Mouse (Mus musculus): ENCODE measurements around the gene Shkbp1.
A peak's percentile ranks its signal among the peaks of the same experiment; 100 is the strongest.

The Shkbp1 gene

GRCm38 (mm10) chr7:27308821-27309549, 46.8 kb downstream of the Shkbp1 start:
- DNase-seq = peak; percentile 38

GRCm38 (mm10) chr7:27307551-27307950, 48.3 kb downstream of the Shkbp1 start:
- DNase-seq = no peak

GRCm38 (mm10) chr7:27306161-27307160, 49.4 kb downstream of the Shkbp1 start:
- DNase-seq = peak; percentile 45

- no peak for DNase-seq
These were observed 50.6 kb downstream of the Shkbp1 start for GRCm38 (mm10) chr7:27305091-27305730.

GRCm38 (mm10) chr7:27302172-27302571, 53.6 kb downstream of the Shkbp1 start:
- DNase-seq = peak; percentile 86

- DNase-seq = no peak
These were observed 55.0 kb downstream of the Shkbp1 start for GRCm38 (mm10) chr7:27300801-27301200.

GRCm38 (mm10) chr7:27300351-27300750, 55.5 kb downstream of the Shkbp1 start:
- DNase-seq = no peak

- no peak for DNase-seq
These were observed 57.0 kb downstream of the Shkbp1 start for GRCm38 (mm10) chr7:27298816-27299215.

GRCm38 (mm10) chr7:27298033-27298610, 57.7 kb downstream of the Shkbp1 start:
- DNase-seq = no peak

- no peak for DNase-seq
These were observed 59.3 kb downstream of the Shkbp1 start for GRCm38 (mm10) chr7:27296518-27296917.

- no peak for DNase-seq
These were observed 59.9 kb downstream of the Shkbp1 start for GRCm38 (mm10) chr7:27295956-27296355.
